Mouse (Mus musculus) G1E (cell line): ENCODE data around the gene Pex11b.
"Not testable (repeated sequence)": the region's sequence is repeated elsewhere in the genome, so short reads cannot be mapped to it uniquely, and the experiment has no call there.

ENCODE experiments used
- CTCF ChIP-seq: IDR thresholded peaks from 2 replicates; pipeline ENCODE4 v1.5.1; 2012; ENCODE audit warnings: low read depth, low read length, inconsistent platforms, mixed read lengths
- GATA1 ChIP-seq: IDR thresholded peaks from 2 replicates; pipeline ENCODE4 v1.6.1; 2012; ENCODE audit warnings: borderline replicate concordance, low read length, inconsistent platforms, mixed read lengths

GRCm38 (mm10) chr3:96686057-96686456 is 50.9 kb downstream of the Pex11b start:
- not testable (repeated sequence) for TF ChIP-seq CTCF, GATA1
